Mouse (Mus musculus): ENCODE results near the gene Tarbp2.

Gene Tarbp2

DNA sequence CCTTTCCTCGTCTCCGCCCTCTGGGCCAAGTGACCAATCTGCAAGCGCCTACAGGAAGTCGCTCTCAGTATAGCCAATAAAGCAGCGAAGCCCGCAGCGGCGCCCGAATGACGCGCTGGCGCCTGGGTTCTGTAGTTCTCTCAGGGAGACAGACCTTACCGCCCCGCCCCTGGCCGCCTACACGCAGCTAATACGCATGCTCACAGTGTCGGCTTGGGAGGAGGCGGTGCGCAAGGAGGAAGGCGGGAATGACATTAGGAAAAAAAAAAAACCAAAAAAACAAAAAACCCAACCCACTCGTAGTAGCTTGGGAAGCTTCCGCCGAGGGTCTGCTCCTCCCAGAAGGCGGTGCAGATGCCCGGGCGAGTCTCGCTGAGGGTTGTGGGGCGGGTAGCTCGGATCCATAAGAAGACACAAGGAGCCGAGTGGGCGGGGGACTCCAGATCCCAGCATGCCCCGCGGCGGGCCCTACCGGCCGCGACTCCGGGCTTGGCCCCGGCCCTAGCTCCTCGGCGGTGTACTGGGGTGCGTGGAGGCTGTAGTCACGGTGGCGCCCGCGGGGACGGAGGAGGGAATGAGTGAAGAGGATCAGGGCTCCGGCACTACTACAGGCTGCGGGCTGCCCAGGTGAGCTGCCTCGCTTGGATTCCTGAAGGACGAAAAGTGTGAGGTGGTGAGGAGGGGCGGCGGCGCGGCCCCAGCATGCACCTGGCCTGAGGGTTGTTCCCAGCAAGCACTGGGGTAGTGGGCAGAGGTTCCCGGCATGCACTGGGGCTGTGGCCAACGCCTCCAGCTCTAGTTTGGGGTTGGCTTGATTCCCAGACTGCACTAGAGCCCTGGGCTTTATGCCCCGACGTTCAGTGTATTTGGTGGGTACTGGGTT lies at the start of gene Tarbp2:
TSS of gene Tarbp2 (plus strand) at position 217 of the 883 bp plus-strand sequence.
- peak; percentile 99 to 100 for DNase-seq

DNA sequence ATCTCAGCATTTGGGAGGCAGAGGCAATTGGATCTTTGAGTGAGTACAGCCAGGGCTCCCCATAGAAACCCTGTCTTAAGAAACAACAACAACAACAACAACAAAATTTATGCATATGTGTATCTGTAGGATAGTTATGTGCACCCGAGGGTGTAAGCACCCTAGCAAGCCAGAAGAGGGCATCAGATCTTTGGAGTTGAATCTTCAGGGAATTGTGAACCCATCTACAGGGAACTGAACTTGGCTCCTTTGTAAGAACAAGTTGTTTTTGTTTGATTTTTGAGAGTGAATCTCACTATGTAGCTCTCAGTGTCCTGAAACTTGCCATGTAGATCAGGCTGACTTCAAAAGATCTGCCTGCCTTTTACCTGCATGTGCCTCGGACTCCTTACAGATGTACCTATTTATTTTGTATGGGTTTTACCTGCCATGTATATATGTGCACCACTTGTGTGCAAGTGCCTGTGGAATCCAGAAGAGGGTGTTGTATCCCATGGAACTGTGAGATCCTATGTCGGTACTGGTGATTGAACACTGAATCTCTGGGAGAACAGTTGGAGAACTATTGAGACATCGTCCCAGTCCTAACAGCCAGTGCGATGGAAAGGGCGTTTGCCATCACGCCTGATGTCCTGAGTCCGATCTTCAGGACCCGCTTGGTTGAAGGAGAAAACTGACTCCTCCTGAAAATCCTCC lies 49.2 kb upstream of the Tarbp2 start:
- DNase-seq, result no peak

DNA sequence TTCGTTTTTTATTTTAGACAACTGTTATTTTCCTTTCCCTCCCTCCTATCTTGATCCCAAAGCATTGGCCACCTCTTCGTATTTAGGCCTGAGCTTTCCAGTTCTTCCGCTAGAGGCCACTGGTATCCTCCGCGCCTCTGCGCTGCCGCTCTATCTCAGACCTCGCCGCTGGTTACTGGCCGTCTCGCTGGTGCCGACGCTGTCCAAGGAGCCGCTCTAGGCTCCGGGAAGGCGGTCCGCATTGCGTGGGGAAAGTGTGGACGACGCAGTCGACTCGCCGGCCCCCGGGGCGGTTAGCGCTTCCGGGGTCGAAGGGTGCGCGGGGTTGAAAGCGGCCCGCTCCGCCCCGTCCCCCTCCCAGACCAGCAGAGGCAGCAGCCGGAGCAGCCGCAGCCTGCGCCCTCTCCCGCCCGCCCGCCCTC lies 47.8 kb upstream of the Tarbp2 start, which contains the start of gene Pcbp2:
TSS of gene Pcbp2 (plus strand) at position 357 of the 422 bp plus-strand sequence.
- peak; percentile 96 for DNase-seq

DNA sequence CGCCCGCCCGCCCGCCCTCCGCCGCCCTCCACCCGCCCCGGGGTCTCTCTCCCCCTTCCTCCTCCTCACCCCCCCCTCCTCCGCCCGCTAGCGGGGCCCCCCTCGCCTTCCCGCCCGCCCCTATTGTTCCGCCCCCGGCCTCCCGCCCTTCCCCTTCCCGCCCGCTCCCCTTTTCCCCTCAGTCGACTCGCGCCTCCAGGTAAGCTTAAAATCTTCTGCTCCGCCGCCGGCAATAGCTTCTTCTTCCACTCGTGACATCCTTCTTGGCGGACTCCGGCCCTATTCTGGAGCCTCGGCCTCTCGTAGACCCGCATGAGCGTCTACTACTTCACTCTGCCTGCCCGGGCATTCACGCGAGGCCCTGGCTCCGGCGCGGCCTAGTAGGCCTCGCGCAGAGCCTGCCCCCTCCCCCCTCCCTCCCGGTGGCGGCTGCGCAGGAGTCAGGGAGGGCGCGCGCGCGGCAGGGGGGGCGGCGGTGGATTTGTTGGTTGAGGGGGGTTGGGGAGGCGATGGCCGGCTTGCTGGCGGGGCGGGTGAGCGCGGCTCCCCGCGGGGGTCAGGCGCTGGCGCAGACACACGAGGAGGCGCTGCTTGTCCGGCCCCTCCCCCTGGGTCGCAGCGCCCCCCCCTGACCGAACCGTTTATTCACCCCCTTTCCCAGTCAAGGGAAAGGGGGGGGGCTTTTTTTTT lies 47.2 kb upstream of the Tarbp2 start:
- peak; percentile 87 to 91 for DNase-seq

DNA sequence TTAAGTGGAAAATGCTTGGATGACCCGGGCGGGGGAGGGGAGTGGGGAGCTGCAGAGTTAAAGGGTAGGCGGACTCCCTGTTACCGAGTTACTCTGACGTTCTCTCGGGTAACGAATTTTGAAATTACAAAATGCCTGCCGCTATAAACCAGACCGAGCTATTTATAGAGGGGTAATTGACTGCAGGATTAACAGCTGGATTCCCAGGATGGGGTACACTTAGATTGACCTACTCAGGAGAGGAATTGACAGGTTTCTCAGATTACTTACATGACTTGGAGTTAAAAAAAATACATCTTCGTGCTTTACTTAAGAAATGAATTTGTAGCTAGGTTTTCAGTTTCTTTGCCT lies 46.7 kb upstream of the Tarbp2 start:
- DNase-seq, result no peak

DNA sequence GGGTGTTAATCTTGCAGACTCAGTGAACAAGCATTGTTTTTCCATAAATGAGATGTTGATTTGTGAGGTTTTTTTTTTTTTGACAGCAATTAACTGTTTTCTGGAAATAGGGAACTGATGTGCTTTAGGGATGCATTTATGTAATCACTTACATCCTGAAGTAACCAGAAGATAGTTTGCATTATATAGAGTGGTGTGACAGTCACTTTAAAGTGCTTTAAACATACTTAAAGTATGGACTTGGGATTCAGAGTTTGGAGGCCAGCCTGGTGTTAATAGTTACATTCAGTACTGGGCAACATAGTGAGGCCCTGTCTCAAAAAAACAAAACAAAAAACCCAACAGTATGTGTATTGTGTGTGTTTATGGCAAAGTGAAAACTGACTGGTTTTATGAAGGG lies 46.3 kb upstream of the Tarbp2 start:
- no peak for DNase-seq

DNA sequence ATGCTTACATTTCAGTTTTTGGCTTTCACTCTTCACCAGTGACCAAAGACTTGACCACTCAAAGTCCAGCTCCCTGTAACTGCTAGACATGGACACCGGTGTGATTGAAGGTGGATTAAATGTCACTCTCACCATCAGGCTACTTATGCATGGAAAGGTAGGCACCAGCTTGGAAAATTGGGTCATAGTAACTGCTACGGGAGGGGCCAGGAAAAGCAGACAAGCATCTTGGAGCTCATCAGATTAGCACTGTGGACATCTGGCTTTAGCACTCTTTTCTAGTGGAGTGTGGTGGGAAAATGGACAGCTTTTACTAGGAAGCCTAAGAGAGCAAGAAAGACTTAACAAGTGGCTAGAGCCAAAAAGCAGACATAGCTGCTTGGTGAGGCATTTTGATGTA lies 44.7 kb upstream of the Tarbp2 start:
- DNase-seq, result no peak

DNA sequence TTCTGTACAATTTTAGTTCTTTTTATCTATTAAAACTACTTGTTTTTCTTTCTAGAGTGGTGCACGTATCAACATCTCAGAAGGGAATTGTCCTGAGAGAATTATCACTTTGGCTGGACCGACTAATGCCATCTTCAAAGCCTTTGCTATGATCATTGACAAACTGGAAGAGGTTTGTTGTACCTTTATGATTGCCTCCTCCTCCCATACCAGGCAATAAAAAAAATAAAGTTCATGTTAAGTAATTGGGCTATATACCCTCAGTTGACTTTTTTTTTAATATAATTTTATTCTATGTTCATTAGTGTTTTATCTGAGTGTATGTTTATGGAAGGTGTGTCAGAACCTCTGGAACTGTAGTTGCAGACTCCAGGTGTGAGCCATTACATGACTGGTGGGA lies 43.5 kb upstream of the Tarbp2 start:
- no peak for DNase-seq

DNA sequence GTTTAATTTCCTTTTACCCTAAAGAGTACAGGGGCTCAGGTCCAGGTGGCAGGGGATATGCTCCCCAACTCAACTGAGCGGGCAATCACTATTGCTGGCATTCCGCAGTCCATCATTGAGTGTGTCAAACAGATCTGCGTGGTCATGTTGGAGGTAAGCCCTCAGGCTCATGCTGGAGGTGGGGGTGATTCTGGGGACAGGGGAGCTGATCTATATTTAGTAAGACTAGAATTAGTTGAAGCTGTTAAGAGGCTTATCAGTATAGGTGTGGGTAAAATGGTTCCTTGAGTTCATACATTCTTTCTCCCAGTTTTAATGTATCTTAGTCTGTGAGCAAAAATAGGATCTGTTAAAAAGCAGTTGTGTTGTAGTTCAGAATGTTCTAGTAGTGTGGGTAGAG lies 34.9 kb upstream of the Tarbp2 start:
- no peak for DNase-seq

DNA sequence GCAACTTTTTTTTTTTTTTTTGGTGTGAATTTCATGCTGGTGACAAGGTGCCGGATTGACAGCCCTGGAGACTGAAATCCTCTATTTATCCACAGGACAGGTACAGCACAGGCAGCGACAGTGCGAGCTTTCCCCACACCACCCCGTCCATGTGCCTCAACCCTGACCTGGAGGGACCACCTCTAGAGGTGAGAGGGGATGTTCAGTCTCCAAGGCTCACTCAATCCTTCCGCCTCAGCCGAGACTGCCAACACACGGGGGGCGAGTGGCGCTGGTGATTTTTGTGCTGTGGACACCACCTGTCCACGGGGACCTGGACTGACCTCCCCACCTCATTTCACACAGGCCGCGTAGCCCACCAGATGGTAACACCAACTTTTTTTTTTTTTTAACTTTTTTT lies 32.1 kb upstream of the Tarbp2 start:
- no peak for DNase-seq

DNA sequence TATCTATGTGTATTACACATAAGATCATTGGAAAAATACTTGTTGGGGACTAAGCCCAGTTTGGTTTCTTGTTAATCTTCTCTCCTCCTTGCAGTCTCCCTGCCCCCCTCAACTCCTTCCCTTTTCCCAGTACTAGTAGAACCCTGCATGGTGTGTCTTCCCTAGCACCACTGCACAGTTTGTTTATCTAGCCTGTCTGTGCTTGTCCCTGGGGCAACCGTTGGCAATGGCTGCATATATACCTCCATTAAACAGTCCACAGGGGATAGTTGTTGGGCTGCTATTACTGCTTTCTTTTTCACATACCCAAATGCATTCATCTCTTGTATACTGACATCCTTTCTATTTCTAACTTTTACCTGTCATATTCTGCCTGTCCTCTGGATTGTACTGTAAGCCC lies 30.3 kb upstream of the Tarbp2 start:
- DNase-seq, result no peak

DNA sequence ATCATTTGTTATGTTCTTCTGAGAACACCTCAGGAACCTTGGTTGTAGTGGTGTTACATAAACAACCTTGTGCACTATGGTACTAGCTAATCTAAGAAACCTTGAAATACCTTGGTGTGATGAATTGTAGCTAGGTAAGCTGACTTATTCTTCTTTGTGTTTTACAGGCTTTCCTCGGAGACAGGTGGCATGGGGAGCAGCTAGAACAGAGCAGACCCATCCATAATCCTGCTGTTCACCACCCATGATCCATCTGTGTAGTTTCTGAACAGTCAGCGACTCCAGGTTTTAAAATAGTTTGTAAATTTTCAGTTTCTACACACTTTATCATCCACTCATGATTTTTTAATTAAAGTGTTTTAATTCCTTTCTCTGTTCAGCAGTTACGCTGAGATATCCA lies 19.7 kb upstream of the Tarbp2 start:
- DNase-seq, result no peak

DNA sequence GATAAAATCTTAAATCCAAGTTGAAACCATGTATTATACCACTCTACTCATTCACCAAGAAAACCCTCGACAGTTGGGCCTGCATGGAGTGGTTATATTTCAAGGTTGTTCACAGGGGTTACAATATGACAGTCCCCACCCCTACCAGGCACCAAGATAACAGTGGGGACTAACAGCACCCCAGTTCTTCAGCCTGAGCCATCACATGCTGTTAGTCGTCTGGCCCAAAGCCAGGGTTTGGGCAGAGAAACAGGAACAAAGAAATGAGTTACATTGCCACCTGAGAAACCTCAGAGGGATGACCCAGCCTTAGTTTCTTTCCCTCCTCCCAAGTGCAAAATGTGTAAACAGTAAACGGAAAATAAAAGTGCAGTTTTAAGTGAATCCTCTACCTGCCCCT lies 18.6 kb upstream of the Tarbp2 start:
- no peak for DNase-seq

DNA sequence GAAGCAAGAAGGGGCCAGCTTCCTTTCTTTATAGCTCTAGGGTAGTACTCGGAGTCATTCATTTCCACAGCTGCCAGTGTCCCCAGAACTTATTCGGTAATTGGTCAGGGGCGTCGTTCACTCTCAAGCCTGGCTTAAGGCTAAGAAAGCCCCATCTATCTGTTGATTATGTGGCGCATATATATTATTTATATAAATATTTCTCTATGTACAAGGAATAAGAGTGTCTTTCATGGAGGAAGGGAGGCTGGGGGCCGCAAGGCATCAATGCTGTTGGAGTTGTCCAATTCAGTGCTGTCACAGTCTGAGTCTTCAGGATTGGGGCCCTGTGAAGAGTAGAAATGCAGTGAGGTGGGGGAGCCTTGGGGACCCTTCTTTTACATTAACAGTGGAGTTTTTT lies 18.1 kb upstream of the Tarbp2 start:
- DNase-seq, result no peak

DNA sequence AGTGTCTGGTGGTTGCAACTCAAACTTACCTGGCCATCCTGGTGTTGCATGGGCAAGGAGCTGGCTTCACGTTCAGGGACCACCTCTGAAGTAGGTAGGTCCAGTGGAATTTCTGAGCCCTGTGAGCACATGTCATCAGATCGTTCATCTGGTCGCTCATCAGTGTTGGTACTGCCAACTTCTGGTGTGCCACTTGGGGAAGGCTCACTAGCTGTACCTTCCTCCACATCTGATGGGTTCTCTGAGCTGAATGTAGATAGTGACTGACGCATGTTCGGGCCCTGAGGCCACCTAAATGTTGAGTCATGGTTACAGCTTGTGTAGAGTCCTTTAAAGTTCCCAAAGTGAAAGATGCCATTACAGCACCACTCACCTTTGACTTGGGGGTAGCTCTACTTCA lies 17.5 kb upstream of the Tarbp2 start:
- no peak for DNase-seq

DNA sequence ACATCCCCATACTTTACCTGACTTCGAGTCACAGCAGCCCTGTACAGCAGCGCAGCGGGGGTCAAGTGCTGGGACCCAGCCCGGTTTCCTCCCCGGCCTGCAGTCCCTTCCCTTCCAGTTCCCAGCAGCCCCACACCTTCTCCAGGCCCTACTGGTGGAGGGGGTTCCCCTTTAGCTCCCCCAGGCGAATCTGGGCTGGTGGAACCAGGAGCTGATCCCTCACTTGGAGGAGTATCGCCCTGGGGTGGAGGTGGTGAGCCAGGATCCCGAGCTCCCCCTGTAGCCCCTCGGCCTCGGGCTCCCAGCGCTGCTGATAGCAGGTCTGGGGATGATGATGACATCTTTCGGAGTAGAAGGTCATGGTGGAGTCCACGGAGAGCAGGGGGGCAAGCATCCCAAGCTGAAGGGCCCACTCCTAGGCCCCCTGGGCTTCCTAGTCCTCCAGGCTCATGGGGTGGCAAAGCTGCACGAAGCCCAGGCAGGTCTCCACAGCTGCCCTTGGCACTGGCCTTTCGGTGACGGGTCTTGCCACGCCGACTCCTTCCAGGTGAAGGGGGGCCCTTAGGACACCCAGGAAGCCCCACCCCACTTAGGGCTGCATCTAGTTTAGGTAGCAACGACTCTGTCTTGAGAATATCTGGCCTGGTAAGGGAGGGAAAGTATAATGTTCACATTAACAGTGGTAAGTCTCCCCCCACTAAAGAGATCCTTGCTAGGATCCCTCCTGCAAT lies 16.7 kb upstream of the Tarbp2 start:
- DNase-seq, result no peak

DNA sequence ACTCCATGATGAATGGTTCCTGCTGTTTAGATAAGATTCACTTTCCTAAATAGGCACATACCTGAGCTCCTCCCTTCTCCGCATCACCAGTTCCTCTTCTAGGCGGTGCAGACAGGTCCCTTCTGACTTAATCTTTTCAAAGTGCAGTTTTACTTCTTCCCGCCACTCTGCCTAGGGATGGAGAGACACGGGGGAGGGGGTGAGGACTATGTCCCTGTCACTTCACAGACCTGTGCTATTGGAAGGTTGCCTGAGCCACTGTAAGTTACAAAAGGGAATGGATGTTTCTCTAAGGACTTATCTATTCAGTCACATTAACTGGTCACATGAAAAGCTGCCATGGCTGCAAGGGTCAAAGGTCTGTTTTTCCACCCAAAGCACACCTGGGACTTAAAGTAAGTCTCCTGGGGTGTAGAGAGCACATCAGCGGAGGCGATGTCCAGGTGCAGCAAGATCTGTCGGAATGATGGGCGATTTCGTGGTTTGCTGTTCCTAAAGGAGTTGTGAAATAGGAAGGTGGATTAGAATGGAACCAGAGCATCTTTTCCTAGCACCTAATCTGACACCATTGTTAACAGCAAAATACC lies 15.6 kb upstream of the Tarbp2 start:
- DNase-seq, result peak; percentile 29 to 33

DNA sequence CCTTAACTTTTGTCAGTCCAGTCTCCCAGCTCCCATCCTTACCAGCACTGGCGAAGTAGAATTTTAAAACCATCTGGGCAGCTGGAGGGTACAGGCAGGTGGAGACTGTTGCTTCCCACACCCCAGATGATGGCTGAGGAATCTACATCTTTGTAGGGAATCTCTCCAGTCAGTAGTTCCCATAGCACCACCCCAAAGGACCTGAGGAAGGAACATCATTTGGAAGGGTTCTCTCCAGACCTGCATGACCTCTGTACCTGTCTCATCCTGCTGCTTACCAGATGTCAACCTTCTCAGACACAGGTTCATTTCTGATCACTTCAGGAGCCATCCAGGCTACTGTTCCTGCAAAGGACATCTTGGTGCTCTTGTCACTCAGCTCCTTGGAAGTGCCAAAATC lies 14.5 kb upstream of the Tarbp2 start, which contains the start of gene Gm10337:
TSS of gene Gm10337 (plus strand) at position 276 of the 400 bp plus-strand sequence.
- no peak for DNase-seq

DNA sequence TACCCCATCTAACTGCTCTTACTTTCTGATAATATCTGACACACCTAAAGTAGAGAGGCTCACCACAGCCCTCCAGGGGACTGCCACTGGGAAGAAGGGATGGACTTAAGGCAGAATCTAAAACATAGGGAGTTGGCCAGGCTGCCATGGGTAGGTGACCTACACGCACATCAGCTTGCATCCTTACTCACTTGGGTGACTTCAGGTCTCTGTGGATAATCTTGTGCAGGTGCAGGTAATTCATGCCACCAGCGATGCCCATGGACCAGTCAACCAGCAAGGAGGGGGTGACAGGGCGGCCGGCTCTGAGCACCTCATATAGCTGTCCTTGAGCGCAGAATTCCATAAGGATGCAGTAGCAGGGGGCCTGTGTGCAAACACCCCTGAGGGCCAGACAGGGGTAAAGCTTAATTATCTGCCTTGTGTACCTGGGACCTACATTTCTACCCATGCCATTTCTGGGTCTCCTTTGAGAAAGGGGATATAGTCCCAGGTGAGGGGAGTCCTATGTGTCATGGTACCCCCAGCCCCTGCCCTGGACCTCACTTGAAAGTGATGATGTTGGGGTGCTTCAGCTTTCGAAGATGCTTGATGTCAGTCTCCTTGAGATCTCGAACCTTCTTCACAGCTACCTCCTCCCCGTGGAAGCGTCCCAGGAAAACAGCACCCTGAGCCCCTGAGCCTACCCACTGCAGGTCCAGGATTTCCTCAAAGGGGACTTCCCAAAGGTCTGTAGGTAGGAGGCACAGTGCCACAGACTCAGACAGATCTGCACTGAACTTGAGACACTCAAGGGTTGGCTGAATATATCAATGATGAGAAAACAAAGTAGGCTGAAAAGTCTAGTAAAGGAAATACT lies 13.8 kb upstream of the Tarbp2 start:
- no peak for DNase-seq

DNA sequence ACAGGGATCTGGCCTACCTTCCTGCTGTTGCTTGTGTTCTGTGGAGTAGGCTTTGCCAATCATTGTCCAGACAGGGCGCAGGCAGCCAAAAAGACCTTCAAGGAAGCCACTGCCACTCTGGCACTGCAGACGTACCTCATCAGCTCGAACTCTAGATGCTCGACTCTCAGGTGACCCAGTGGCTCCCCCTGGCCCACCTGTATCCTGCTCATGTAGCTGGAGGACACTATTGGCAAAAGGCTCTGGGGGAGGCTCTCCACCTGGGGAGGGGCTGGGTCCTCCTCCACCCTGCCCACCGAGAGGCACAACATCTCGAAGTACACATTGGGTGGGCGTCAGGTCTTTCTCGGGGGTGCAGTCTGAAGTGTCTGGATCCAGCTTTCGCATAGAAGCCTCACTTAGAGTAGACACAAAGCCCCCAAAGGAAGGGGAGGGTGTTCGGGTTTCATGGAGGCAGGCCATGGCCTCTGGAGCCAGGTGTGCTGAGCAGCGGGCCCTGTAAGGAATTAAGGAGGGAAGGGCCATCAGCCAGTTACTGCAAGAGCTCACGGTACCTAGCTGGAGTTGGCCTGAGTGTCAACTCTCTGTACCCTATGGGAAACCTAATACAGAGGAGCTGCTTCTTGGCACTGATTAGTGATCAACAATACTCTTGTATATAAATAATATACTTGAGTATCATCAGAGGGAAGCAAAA lies 12.8 kb upstream of the Tarbp2 start:
- DNase-seq, result no peak

Measured in kidney, postnatal 36 days (tissue).